Mouse (Mus musculus) left cerebral cortex, adult 2 months (tissue): ENCODE results near the gene Foxred2. TPM values are rescaled to one million over a fixed set of nuclear protein-coding genes. Genes with fewer than 3 reads are reported as not detected.

Source experiments
- DNase-seq, 2 experiments: peaks; one replicate each; pipeline ENCODE4 v3.0.0; 2021 to 2022; ENCODE audit warnings: low spot score in 2 of 2, mixed read lengths in 1 of 2; ENCODE audit errors: extremely low spot score in 1 of 2
- H3K27ac ChIP-seq: fragments of 200-600 bp; 2 replicates; pipeline ENCODE4 v1.8.1; 2022
- H3K4me3 ChIP-seq: fragments of 200-600 bp; 2 replicates; pipeline ENCODE4 v1.8.1; 2022
- CTCF ChIP-seq: fragments of 200-600 bp; IDR thresholded peaks from 2 replicates; pipeline ENCODE4 v1.8.1; 2022; ENCODE audit warnings: antibody characterized with exemption, mild to moderate bottlenecking, moderate library complexity
- intact Hi-C: fragments of 180-260 bp; cut with DNase I; formaldehyde crosslinking; loops from one replicate; pipeline ENCODE4 v1.15.1; 2025
- total RNA-seq, 2 experiments: library from RNA; stranded (reverse); gene quantifications; 2 replicates each; pipeline ENCODE4 v1.2.3; 2021

The Foxred2 gene
- total RNA-seq, 2 experiments from 2014 or later, result 10.9 to 11.9 TPM

DNA sequence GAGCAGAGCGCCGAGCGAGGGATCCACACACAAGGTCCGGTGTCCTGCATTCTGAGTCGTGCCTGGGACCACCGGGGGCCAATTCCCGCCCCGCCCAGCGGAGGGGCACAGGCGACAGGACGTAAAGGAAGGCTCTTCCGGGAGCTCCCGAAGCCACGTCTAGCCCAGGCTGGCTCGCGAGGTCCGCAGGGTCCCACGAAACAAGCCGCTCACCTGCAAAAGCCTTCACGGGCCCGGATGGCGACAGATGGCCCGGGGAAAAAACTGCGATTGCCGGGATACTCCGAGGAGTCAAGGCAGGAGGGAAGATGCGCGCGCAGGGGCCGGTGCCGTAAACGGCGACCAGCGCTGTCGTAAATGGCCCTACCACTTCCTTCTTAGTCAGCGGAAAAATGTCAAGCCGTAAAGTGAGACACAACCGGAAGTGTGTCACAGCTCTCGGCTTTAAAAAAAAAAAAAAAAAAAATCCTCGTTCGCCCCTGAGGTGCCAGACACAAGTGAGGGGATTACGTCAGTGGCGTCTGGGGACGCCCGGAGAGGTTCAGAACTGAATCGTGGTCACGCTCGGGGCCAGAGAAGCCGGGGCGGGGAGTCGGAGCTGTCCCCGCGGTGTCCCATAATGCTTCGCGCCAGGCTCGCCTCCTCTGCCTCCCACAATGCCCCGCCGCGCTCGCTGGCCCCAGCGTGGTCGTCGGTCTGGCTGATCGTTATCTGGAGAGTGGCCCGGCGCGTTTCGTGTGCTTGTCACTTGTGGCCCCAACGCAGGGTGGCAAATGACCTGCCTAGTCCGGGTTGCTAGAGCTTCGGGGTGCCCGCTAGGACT, 14.2 kb upstream of the Foxred2 start, which contains the start of gene Eif3d:
Gene Eif3d (minus strand): TSS at position 344 of the 823 bp plus-strand sequence.
- peak within 1 kb of the TSS; percentile 82 for H3K4me3 ChIP-seq
- intact Hi-C loops, result loop anchor here (10.0 kb wide), 2 partner anchors 454 to 574 kb away; partner anchors contain the start of genes Kctd17 and Sstr3
- DNase-seq, result peak; percentile 96 to 97
- peak within 1 kb of the TSS; percentile 100 for H3K27ac ChIP-seq
- no peak for TF ChIP-seq CTCF

DNA sequence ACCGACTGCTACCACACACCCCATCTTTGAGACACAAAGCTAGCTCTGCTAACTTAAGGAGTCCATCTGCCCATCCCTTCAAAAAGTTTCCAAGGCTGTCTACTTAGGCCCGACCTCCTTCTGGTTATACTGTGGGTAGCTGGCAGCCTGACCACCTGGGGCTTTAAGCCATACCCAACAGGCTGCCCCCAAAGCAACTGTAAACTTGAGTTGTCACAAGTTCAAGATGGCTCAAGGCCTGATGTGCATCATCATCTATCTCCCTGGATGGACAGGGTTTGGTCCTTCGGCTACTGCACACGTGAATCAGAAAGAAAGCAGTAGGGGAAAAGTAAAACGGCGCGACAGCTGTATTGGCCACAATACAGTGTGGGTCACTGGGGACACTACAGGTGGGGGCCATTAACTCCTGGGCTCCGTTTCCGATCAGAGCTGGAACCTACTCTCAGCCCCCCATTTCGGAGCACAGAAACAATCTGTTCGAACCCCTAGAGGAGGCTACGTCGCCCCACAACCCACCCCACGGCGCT, 13.5 kb upstream of the Foxred2 start:
- no peak for TF ChIP-seq CTCF
- no peak for DNase-seq
- peak overlapping the region; percentile 82 for H3K4me3 ChIP-seq
- H3K27ac ChIP-seq, result peak overlapping the region; percentile 100
- intact Hi-C loops, result loop anchor here (10.0 kb wide), 2 partner anchors 455 to 575 kb away; partner anchors contain the start of genes Kctd17 and Sstr3

DNA sequence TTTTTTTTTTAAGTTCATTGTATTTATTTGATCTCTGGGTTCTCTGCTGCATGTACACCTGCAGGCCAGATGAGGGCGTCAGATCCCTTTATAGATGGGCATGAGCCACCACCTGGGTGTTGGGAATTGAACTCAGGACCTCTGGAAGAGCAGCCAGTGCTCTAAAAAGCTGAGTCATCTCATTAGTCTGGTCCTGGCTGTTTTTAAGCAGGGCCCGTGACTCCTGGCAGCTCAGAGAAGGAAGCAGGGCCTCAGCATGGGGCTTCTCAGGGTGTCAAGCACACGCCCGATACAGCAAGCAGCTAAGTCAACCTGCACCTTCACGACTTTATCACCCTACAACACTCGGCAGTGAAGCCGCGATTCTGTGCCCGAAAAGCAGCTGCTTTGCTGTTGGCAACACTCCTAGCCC, 8.6 kb upstream of the Foxred2 start:
- DNase-seq, result no peak
- intact Hi-C loops, result no loop called here
- Histone ChIP-seq H3K4me3 (no peak overlapping the region), H3K27ac (no peak overlapping the region)
- TF ChIP-seq CTCF, result peak; percentile 20

DNA sequence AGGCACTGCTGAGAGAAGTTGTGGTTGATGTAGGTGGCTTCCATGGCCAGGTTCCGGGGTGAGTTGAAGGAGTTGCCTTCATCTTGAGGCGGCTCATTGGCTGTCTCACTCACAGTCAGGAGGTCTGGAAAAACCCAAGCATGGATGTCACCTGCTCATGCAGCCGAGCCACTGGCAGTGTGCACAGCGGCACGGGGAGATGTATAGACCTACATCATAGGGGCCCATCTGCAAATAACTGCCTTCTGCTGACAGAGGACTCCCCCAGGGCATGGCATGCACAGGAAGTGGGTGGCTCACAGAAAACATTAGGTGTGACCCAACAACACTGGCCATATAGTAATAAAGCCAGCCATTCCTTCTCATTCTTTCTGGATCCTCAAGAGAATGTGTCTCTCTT, 5.9 kb upstream of the Foxred2 start:
- Histone ChIP-seq H3K27ac (no peak overlapping the region), H3K4me3 (no peak overlapping the region)
- no peak for DNase-seq
- intact Hi-C loops, result no loop called here
- TF ChIP-seq CTCF, result no peak

DNA sequence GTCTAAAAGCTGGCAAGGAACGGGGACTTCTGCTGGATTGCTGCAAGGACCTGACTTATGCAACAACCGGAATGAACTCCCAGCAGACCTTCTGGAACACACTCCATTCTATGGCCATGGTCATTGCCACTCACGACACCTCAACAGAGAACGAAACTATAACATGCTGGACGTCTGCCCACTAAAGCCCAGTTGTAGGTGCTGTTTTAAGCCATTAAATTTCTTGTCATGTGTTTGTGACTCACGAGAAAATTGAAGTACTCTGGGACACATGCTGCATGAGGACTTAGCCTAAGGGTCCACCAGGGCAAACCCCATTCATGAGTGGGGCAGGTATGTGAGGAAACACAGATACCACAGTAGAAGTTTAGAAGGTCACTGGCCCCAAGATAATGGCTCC, 4.2 kb upstream of the Foxred2 start:
- H3K4me3 ChIP-seq, result no peak overlapping the region
- intact Hi-C loops, result no loop called here
- no peak for TF ChIP-seq CTCF
- H3K27ac ChIP-seq, result no peak overlapping the region
- no peak for DNase-seq

DNA sequence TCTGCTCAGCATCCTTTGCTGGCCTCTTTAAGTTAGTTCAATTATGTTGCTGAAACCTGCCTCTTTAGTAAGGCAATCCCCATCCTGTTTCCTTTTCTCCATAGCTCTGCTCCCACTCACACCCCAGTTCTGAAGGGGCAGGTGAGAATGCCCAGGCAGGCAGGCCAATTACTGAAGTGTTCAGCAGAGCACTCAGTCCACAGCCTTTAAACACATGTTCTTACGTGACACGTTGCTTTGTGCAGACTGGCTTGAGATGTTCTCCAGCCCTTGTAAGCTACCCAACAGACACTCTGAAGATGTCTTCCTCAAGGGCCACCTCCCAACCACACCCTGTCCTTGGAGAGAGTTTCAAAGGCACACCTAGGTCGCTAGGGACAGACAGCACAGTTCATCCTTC, 1.5 kb upstream of the Foxred2 start:
- TF ChIP-seq CTCF, result no peak
- Histone ChIP-seq H3K4me3 (no peak overlapping the region), H3K27ac (no peak overlapping the region)
- intact Hi-C loops, result no loop called here
- no peak for DNase-seq

DNA sequence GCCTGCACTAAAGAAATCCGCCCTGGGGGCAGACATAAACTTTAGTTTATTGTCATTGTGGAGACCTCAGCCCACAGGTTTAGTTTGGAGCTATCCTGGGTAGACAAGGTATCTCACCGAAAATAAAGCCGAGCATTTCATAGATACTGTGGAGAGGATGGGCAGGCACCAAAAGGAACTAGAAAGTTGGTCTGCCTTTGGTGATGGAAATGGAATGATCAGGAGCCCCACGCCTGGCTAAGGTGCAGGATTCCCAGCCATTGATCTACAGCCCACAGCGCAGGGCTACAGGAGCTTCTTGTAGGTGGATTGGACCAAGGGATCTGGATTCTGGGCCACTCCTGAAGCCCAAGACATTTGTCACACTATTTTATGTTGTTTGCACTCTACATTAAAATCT, 1.1 kb upstream of the Foxred2 start:
- no peak for DNase-seq
- no peak for TF ChIP-seq CTCF
- intact Hi-C loops, result no loop called here
- no peak overlapping the region for H3K4me3 ChIP-seq
- no peak overlapping the region for H3K27ac ChIP-seq

DNA sequence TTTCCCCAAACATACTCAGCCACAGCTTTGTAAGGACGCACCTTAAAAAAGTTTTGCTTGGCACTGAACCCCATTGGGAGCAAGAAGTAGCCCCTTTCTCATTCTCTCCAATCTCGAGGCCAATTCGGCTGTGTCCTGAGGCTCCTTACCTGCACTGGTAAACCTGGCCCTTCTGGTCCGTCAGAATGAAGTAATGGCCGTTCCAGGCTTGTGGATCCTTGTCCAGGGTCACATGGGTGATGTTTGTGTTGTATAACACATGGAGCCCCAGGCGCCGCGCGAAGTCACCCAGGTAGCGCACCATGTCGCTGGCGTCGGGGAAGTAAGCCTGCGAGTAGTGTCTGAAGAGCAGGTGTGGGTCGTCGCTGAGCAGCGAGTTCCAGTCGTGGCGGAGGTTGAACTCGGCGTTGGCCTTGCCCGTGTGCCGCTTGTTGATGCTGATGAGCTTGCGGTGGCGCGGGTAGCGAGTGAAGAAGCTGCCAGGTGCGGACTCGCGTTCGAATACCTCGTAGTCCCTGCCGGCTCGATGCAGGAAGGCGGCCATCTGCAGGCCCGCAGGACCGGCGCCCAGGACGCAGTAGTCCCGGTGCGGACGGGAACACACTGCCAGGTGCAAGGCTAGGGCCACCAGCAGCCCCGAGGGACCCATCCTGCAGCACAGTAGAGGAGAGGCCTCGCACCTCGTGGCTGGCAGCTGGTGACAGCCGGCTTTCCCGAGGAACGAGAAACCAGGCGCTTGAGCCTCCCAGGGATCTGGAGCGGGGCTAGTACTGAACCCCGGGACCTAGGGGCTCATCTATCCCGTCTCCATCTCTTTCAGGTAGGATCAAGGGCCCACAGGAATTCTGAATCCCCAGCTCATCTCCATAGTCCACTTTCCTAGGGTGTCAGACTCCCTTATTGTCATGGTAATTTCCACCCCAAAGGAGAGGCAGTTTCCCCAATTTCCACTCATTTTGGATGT, 800 bp downstream of the Foxred2 start:
- peak overlapping the region; percentile 33; the same call in 1 of the 2 replicates for H3K27ac ChIP-seq
- no peak for DNase-seq
- intact Hi-C loops, result loop anchor here (1.0 kb wide), 1 partner anchor 21 kb away; no protein-coding TSS in a partner anchor
- no peak for TF ChIP-seq CTCF
- peak overlapping the region; percentile 68 for H3K4me3 ChIP-seq

DNA sequence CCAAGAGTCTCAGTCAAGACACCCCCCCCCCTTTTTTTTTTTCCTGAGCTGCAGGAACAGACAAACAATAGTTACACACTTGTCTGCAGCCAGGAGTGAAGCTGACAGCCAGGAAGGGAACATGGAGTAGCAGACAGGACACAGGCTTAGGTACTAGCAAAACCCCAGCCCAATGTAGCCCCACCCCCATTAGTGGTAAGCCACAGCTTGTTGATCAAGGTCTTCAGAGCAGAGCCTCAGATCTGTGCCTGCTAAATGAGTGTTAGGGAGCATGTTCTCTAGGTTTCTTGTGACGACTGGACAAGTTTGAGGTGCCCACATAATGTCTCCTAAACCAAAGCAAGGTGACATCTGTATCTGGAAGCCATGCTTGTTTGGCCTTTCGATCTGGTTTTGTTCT, 2.2 kb downstream of the Foxred2 start:
- no peak overlapping the region for H3K4me3 ChIP-seq
- DNase-seq, result no peak
- H3K27ac ChIP-seq, result no peak overlapping the region
- intact Hi-C loops, result no loop called here
- no peak for TF ChIP-seq CTCF

DNA sequence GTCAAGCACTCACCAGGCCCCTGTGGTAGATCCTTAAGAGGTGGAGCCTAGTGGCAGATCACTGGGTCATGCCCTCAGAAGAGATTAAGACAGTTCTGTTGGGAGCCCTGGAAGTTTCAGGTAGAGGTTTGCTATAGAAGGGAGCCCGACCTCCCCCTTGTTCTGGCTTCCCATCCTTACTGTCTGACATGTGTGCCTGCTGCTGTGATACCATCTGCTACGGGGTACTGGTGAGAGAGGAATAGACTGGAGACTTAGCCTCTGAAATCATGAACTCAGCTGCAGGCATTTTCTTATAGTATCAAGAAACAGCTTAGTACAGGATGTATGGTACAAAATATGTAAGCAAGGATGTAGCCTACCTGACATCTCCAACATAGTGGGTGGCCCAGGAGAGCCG, 3.6 kb downstream of the Foxred2 start:
- no peak for TF ChIP-seq CTCF
- intact Hi-C loops, result no loop called here
- no peak overlapping the region for H3K4me3 ChIP-seq
- H3K27ac ChIP-seq, result no peak overlapping the region
- DNase-seq, result no peak

DNA sequence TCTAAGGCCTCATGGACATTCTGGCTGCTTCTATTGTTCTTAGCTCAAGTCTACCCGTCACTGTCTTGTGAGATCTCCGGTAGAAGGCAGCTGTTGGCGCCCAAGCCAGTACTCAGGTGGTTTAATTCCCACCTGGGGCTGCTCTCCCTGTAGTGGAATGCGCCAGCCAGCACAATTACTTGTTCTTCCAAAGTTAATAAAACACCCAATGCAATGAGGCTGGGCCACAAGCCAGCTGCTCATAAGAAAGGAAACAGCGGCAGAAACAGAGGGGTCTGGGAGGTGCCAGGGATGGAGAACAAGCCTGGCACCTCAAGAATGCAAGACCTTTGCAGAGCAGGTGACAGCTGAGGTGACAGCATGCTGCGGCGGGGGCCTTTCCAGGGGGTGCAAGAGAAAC, 7.5 kb downstream of the Foxred2 start:
- Histone ChIP-seq H3K4me3 (no peak overlapping the region), H3K27ac (no peak overlapping the region)
- intact Hi-C loops, result no loop called here
- DNase-seq, result no peak
- no peak for TF ChIP-seq CTCF

DNA sequence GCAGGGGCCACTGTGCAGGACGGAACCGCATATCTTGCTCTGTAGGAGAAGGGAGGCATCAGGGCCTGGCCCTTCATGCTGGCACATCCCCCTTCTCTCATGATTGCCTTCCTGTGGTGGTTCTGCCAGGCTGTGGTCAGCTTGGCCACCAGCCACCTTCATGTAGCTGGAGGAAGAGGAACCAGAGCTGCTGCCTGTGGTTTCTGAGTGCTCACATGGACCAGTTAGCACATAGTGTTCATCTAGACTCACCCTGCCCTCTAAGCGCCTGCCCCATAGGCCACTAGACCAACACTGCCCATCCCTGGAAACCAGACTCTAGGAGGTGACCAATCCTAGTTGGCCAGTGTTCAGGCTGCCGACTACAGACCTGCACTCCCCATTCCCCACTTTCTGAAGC, 10.8 kb downstream of the Foxred2 start:
- H3K4me3 ChIP-seq, result no peak overlapping the region
- intact Hi-C loops, result no loop called here
- DNase-seq, result no peak
- no peak for TF ChIP-seq CTCF
- H3K27ac ChIP-seq, result no peak overlapping the region
